Mouse (Mus musculus) spleen, adult 2 months (tissue): Measurements from ENCODE around the gene Rrad. TPM values are rescaled to one million over a fixed set of nuclear protein-coding genes. Genes with fewer than 3 reads are reported as not detected.

Source experiments
- DNase-seq, 2 experiments: peaks; one replicate each; pipeline versions ENCODE4 v3.0.0 to v3.0.0-alpha.2; 2012 to 2021; ENCODE audit warnings: low spot score in 2 of 2, low read depth in 1 of 2
- H3K27ac ChIP-seq: fragments of 200-500 bp; 2 replicates; pipeline ENCODE4 v1.5.1; 2012; ENCODE audit warnings: low read length, inconsistent platforms; ENCODE audit not compliant: insufficient read depth
- H3K27me3 ChIP-seq: fragments of 200-500 bp; 2 replicates; pipeline ENCODE4 v1.6.1; 2012; ENCODE audit warnings: mild to moderate bottlenecking, moderate library complexity, low read length, inconsistent platforms; ENCODE audit not compliant: control insufficient read depth, insufficient read depth
- H3K36me3 ChIP-seq: fragments of 200-500 bp; 2 replicates; pipeline ENCODE4 v1.6.1; 2012; ENCODE audit warnings: mild to moderate bottlenecking, low read length, inconsistent platforms; ENCODE audit not compliant: control insufficient read depth, insufficient read depth
- H3K4me1 ChIP-seq: fragments of 200-500 bp; 2 replicates; pipeline ENCODE4 v1.6.1; 2011; ENCODE audit warnings: inconsistent platforms; ENCODE audit not compliant: control insufficient read depth, insufficient read depth, insufficient read length
- H3K4me3 ChIP-seq: fragments of 200-500 bp; 2 replicates; pipeline ENCODE4 v1.5.1; 2011; ENCODE audit warnings: mild to moderate bottlenecking, inconsistent platforms; ENCODE audit not compliant: insufficient read depth, insufficient read length; ENCODE audit errors: extremely low read depth
- CTCF ChIP-seq: fragments of 200-500 bp; IDR thresholded peaks from 2 replicates; pipeline ENCODE4 v1.5.1; 2011; ENCODE audit warnings: mild to moderate bottlenecking, inconsistent platforms; ENCODE audit not compliant: insufficient read depth, insufficient read length, insufficient replicate concordance; ENCODE audit errors: extremely low read depth
- POLR2A ChIP-seq: fragments of 200-500 bp; IDR thresholded peaks from 2 replicates; pipeline ENCODE4 v1.6.1; 2011; ENCODE audit warnings: low read depth, low read length, inconsistent platforms
- WGBS: fragments of 180-500 bp; shearing (Covaris S2); methylation state at CpG from one replicate; pipeline ENCODE4 v1.1.7; 2018; 5-methylcytosine and 5-hydroxymethylcytosine counted together
- polyA plus RNA-seq: library from polyadenylated mRNA; depleted of rRNA; stranded (reverse); fragments of >200 nt; gene quantifications from 2 replicates; pipeline ENCODE4 v1.2.3, GENCODE M21; 2012

Rrad gene
- polyA plus RNA-seq, 1 experiment: 13.1 TPM

GRCm38 (mm10) chr8:104613119-104613518 lies 18.0 kb downstream of the Rrad start:
- WGBS: 69% methylated on average over 4 of the region's 4 CpGs
- H3K4me1 ChIP-seq: no peaks in the 10 kb centered on the region

GRCm38 (mm10) chr8:104611613-104612012 lies 19.5 kb downstream of the Rrad start:
- no peak overlapping the region for H3K4me3 ChIP-seq
- DNase-seq: no peak
- TF ChIP-seq CTCF (no peak), POLR2A (no peak)
- H3K4me1 ChIP-seq: no peaks in the 10 kb centered on the region
- H3K27me3 ChIP-seq: no peaks in the 10 kb centered on the region
- no peaks in the 10 kb centered on the region for H3K36me3 ChIP-seq
- WGBS: 79% methylated on average over 4 of the region's 4 CpGs
- H3K27ac ChIP-seq: no peak overlapping the region

More at GRCm38 (mm10) chr8:104613119-104613518, 18.0 kb downstream of the Rrad start:
- Histone ChIP-seq H3K27me3 (no peaks in the 10 kb centered on the region), H3K4me3 (no peak overlapping the region), H3K36me3 (no peaks in the 10 kb centered on the region), H3K27ac (no peak overlapping the region)
- no peak for DNase-seq
- TF ChIP-seq CTCF: no peak
- TF ChIP-seq POLR2A: no peak

GRCm38 (mm10) chr8:104610185-104610766 lies 20.9 kb downstream of the Rrad start:
- H3K4me1 ChIP-seq: no peaks in the 10 kb centered on the region
- no peaks in the 10 kb centered on the region for H3K36me3 ChIP-seq
- TF ChIP-seq POLR2A: no peak
- no peak for TF ChIP-seq CTCF
- no peak overlapping the region for H3K4me3 ChIP-seq
- WGBS: 86% methylated on average over 12 of the region's 12 CpGs
- H3K27me3 ChIP-seq: no peaks in the 10 kb centered on the region
- DNase-seq: no peak
- H3K27ac ChIP-seq: no peak overlapping the region

- Histone ChIP-seq H3K4me1 (no peaks in the 10 kb centered on the region), H3K27me3 (no peaks in the 10 kb centered on the region), H3K4me3 (no peak overlapping the region), H3K36me3 (no peaks in the 10 kb centered on the region), H3K27ac (no peak overlapping the region)
- DNase-seq: no peak
- 73% methylated on average over 8 of the region's 8 CpGs for whole genome bisulfite sequencing
- TF ChIP-seq POLR2A (no peak), CTCF (no peak)
Measured at GRCm38 (mm10) chr8:104609222-104609621, 21.9 kb downstream of the Rrad start.

- H3K27me3 ChIP-seq: no peaks in the 10 kb centered on the region
- no peak for DNase-seq
- no peak overlapping the region for H3K27ac ChIP-seq
- TF ChIP-seq POLR2A (no peak), CTCF (no peak)
- H3K4me3 ChIP-seq: no peak overlapping the region
- no peaks in the 10 kb centered on the region for H3K4me1 ChIP-seq
- H3K36me3 ChIP-seq: no peaks in the 10 kb centered on the region
- 68% methylated on average over 2 of the region's 2 CpGs for WGBS
Measured at GRCm38 (mm10) chr8:104607944-104608343, 23.2 kb downstream of the Rrad start.

- 53% methylated on average over 6 of the region's 6 CpGs for WGBS
- no peaks in the 10 kb centered on the region for H3K4me1 ChIP-seq
- no peaks in the 10 kb centered on the region for H3K27me3 ChIP-seq
- DNase-seq: no peak
- TF ChIP-seq POLR2A: no peak
- TF ChIP-seq CTCF: no peak
- no peak overlapping the region for H3K4me3 ChIP-seq
- H3K36me3 ChIP-seq: no peaks in the 10 kb centered on the region
- no peak overlapping the region for H3K27ac ChIP-seq
Measured at GRCm38 (mm10) chr8:104606329-104606728, 24.8 kb downstream of the Rrad start.

GRCm38 (mm10) chr8:104603245-104603593 lies 27.9 kb downstream of the Rrad start:
- no peak overlapping the region for H3K4me3 ChIP-seq
- TF ChIP-seq CTCF (no peak), POLR2A (no peak)
- H3K27me3 ChIP-seq: no peaks in the 10 kb centered on the region
- DNase-seq: no peak
- H3K4me1 ChIP-seq: no peaks in the 10 kb centered on the region
- WGBS: 82% methylated on average over 4 of the region's 4 CpGs
- H3K36me3 ChIP-seq: no peaks in the 10 kb centered on the region
- H3K27ac ChIP-seq: no peak overlapping the region
